Mouse (Mus musculus) cerebellum, adult 2 months (tissue): ENCODE measurements around the gene Daxx. TPM values are rescaled to one million over a fixed set of nuclear protein-coding genes. Genes with fewer than 3 reads are reported as not detected.

Experiments
- DNase-seq, 2 experiments: peaks; one replicate each; pipeline ENCODE4 v3.0.0; 2021
- H3K27ac ChIP-seq: fragments of 200-500 bp; 2 replicates; pipeline ENCODE4 v1.5.1; 2012; ENCODE audit warnings: low read length, control low read depth, inconsistent platforms; ENCODE audit not compliant: insufficient read depth
- H3K27me3 ChIP-seq: fragments of 200-500 bp; 2 replicates; pipeline ENCODE4 v1.6.1; 2012; ENCODE audit warnings: inconsistent platforms, mild to moderate bottlenecking, low read length, moderate library complexity; ENCODE audit not compliant: control insufficient read depth, insufficient read depth
- H3K4me1 ChIP-seq: fragments of 200-500 bp; 2 replicates; pipeline ENCODE4 v1.6.1; 2011; ENCODE audit warnings: low read length; ENCODE audit not compliant: control insufficient read depth, insufficient read depth
- H3K4me3 ChIP-seq: fragments of 200-500 bp; replicated peaks from 2 replicates; pipeline ENCODE3; 2011; ENCODE audit warnings: mild to moderate bottlenecking, low read depth, low read length, control low read depth; ENCODE audit not compliant: insufficient read depth
- CTCF ChIP-seq: fragments of 200-500 bp; IDR thresholded peaks from 2 replicates; pipeline ENCODE4 v1.5.1; 2011; ENCODE audit warnings: low read depth, mild to moderate bottlenecking, control low read depth, low read length, moderate library complexity, borderline replicate concordance; ENCODE audit not compliant: insufficient read depth
- POLR2A ChIP-seq: fragments of 200-500 bp; IDR thresholded peaks from 2 replicates; pipeline ENCODE4 v1.6.1; 2011; ENCODE audit warnings: low read length, control low read depth, borderline replicate concordance; ENCODE audit not compliant: insufficient read depth
- WGBS: fragments of 180-500 bp; shearing (Covaris S2); methylation state at CpG from one replicate; pipeline ENCODE4 v1.1.7; 2018; 5-methylcytosine and 5-hydroxymethylcytosine counted together
- polyA plus RNA-seq: library from polyadenylated mRNA; depleted of rRNA; stranded (reverse); fragments of >200 nt; gene quantifications from 2 replicates; pipeline ENCODE4 v1.2.3, GENCODE M21; 2012

The Daxx gene
- polyA plus RNA-seq, 1 experiment = 30.4 TPM

DNA sequence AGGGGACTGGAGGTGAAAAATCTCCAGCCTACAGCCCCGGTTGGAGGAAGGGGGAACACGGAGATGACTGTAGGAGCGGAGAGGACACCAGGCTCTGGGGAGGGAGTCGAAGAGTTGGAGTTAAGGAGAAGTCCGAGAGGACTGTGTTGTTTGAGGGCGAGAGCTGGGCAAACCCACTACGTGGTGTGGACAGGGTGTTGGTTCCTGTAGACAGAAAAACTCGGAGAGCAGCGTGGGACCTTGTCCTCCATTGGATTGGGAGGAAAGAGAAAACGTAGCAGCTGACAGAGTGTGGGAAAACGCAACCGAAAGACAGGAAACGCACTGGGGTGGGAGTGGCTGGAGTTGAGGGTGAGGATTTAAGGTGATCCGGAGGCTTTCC is 646 bp downstream of the Daxx start:
- H3K4me1 ChIP-seq = no peaks in the 10 kb centered on the region; the same call in 1 of the 2 replicates
- peak overlapping the region; percentile 63 for H3K27ac ChIP-seq
- DNase-seq = no peak
- TF ChIP-seq CTCF (no peak), POLR2A (no peak)
- peak overlapping the region; percentile 65 for H3K4me3 ChIP-seq
- no peaks in the 10 kb centered on the region for H3K27me3 ChIP-seq
- under 1% methylated on average over 14 of the region's 14 CpGs for WGBS

- Histone ChIP-seq H3K27ac (no peak overlapping the region), H3K4me1 (no peaks in the 10 kb centered on the region; the same call in 1 of the 2 replicates), H3K27me3 (no peaks in the 10 kb centered on the region), H3K4me3 (no peak overlapping the region)
- TF ChIP-seq POLR2A (no peak), CTCF (0 out of 2 replicates have a peak, but pooled peaks have one; percentile 2)
- WGBS = 38% methylated on average over 11 of the region's 11 CpGs
- no peak for DNase-seq
Observed at GRCm38 (mm10) chr17:33910346-33911051, 1.3 kb downstream of the Daxx start.

DNA sequence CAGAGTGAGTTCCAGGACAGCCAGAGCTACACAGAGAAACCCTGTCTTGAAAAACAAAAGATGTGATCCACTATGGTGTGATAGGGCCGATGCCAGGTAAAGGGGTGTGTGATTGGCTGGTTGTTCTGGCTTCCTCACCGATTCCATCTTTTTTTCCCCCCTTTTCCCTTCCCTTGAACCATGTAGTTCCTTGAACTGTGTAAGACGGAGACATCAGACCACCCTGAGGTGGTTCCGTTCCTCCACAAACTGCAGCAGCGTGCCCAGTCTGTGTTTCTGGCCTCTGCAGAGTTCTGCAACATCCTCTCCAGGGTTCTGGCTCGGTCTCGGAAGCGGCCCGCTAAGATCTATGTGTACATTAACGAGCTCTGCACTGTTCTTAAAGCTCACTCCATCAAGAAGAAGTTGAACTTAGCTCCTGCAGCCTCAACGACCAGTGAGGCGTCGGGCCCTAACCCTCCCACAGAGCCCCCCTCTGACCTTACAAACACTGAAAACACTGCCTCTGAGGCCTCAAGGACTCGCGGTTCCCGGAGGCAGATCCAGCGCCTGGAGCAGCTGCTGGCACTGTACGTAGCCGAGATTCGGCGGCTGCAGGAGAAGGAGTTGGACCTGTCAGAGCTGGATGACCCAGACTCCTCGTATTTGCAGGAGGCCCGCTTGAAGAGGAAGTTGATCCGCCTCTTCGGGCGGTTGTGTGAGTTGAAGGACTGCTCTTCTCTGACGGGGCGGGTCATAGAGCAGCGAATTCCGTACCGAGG is 2.0 kb downstream of the Daxx start:
- Histone ChIP-seq H3K4me1 (no peaks in the 10 kb centered on the region; the same call in 1 of the 2 replicates), H3K27me3 (no peaks in the 10 kb centered on the region), H3K4me3 (no peak overlapping the region), H3K27ac (no peak overlapping the region)
- 86% methylated on average over 31 of the region's 31 CpGs for WGBS
- TF ChIP-seq CTCF (no peak), POLR2A (no peak)
- DNase-seq = peak in 1 of 2 experiments; percentile 22

DNA sequence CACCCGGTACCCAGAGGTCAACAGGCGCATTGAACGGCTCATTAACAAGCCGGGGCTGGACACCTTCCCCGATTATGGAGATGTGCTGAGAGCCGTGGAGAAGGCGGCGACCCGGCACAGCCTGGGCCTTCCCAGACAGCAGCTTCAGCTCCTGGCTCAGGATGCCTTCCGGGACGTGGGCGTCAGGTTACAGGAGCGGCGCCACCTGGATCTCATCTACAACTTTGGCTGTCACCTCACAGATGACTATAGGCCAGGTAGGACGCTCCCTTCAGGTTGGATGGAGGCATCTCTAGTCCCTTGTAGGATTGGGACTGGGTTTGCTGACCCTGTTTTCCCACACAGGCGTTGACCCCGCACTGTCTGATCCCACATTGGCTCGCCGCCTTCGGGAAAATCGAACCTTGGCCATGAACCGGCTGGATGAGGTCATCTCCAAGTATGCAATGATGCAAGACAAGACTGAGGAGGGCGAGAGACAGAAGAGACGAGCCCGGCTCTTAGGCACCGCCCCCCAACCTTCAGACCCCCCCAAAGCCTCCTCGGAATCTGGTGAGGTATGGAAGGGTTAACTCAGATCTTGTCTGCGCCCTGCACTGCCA is 2.7 kb downstream of the Daxx start:
- Histone ChIP-seq H3K27me3 (no peaks in the 10 kb centered on the region), H3K4me1 (peaks cover 2% of the 10 kb centered on the region), H3K4me3 (no peak overlapping the region), H3K27ac (no peak overlapping the region)
- no peak for TF ChIP-seq POLR2A
- TF ChIP-seq CTCF = no peak
- 84% methylated on average over 28 of the region's 28 CpGs for WGBS
- DNase-seq = peak in 1 of 2 experiments; percentile 28

DNA sequence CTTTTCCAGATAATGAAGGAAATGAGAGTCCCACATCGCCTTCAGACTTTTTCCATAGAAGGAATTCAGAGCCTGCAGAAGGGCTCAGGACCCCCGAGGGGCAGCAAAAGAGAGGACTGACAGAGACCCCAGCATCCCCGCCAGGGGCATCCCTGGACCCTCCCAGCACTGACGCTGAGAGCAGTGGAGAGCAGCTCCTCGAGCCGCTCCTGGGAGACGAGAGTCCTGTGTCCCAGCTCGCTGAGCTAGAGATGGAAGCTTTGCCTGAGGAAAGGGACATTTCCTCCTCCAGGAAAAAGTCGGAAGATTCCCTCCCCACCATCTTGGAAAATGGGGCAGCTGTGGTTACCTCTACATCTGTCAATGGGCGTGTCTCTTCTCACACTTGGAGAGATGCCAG is 4.0 kb downstream of the Daxx start:
- Histone ChIP-seq H3K4me3 (no peak overlapping the region), H3K27ac (no peak overlapping the region), H3K27me3 (no peaks in the 10 kb centered on the region), H3K4me1 (peaks cover 7% of the 10 kb centered on the region)
- TF ChIP-seq POLR2A = no peak
- TF ChIP-seq CTCF = no peak
- DNase-seq = peak in 1 of 2 experiments; percentile 11
- 75% methylated on average over 10 of the region's 10 CpGs for WGBS

- H3K27ac ChIP-seq = no peak overlapping the region
- H3K27me3 ChIP-seq = no peaks in the 10 kb centered on the region
- WGBS = 88% methylated on average over 8 of the region's 8 CpGs
- H3K4me1 ChIP-seq = peaks cover 9% of the 10 kb centered on the region
- TF ChIP-seq POLR2A (no peak), CTCF (no peak)
- no peak overlapping the region for H3K4me3 ChIP-seq
- peak in 1 of 2 experiments; percentile 17 for DNase-seq
Observed at GRCm38 (mm10) chr17:33913905-33914304, 4.7 kb downstream of the Daxx start.

DNA sequence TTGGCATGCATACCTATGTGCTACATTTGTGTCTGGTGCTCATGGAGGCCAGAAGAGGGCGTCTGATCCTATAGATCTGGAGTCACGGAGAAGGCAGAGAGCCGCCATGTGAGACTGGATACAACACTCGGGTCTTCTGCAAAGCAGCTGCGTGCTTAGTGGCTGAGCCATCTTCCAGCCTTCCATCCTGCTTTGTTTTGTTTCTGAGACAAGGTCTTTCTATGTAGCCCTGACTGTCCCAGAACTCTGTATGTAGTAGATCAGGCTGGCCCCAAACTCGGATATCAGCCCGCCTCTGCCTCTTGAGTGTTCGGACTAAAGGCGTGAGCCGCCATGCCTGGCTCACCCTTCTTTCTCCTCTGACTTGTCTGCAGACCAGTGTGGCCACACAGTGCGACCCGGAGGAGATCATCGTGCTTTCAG is 5.8 kb downstream of the Daxx start:
- no peak for TF ChIP-seq POLR2A
- no peak for TF ChIP-seq CTCF
- DNase-seq = peak in 1 of 2 experiments; percentile 28
- Histone ChIP-seq H3K4me1 (peaks cover 11% of the 10 kb centered on the region), H3K27ac (no peak overlapping the region), H3K4me3 (no peak overlapping the region), H3K27me3 (no peaks in the 10 kb centered on the region)
- 57% methylated on average over 13 of the region's 13 CpGs for WGBS
